ENCODE assay signal across 11 mouse cellular contexts in the genomic region with DNA sequence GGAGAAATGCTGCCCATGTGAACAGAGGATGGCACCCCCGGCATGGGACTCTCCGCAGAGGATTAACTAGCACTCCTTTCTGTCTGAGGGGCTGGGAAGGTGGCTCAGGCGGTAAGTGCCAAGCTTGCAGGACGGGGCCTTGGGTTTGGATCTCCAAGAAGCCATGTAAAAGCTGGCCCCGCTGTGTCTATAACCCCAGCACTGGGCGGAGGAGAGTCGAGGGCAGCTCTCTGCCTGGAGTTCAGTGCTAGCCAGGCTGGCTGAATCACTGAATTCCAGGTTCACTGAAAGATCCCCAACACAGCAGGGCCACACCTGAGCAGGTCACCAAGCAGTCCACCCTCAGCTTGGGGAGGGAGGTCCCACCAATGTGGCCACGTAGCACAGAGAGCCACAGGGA. TPM values are rescaled to one million over a fixed set of nuclear protein-coding genes. Genes with fewer than 3 reads are reported as not detected.
DNase-seq lines count a peak whose midpoint lies in the region; ATAC-seq and TF ChIP-seq lines count a peak whose summit lies in the region.
"Had no signal": no experiment of that assay in that cellular context is flagged by ENCODE, and none has a peak within 500 bp of the region (broad histone marks: within the 10 kb centered on the region; RNA-seq: fewer than 3 reads in every experiment).

No protein-coding gene starts in this region.

- H3K27ac ChIP-seq in gastrocnemius, adult 2 months, result no peak overlapping the region
- no peak overlapping the region for H3K27ac ChIP-seq in forebrain, embryonic 13.5 days
- H3K27ac ChIP-seq: forebrain, embryonic 15.5 days; heart, embryonic 10.5 days; hindbrain, embryonic 12.5 days had no signal

- H3K4me3 ChIP-seq in gastrocnemius, adult 2 months, result no peak overlapping the region
- H3K4me3 ChIP-seq in forebrain, embryonic 13.5 days, result no peak overlapping the region
- H3K4me3 ChIP-seq: forebrain, embryonic 15.5 days; heart, embryonic 10.5 days; hindbrain, embryonic 12.5 days had no signal

- no peak overlapping the region for H3K9ac ChIP-seq in forebrain, embryonic 13.5 days
- H3K9ac ChIP-seq: forebrain, embryonic 15.5 days; hindbrain, embryonic 12.5 days had no signal

- intact Hi-C loops in gastrocnemius, adult 2 months (cut with DNase I), result no loop called here

- H3K4me1 ChIP-seq in forebrain, embryonic 13.5 days, result peaks cover 32% of the 10 kb centered on the region

- TF ChIP-seq CTCF in gastrocnemius, adult 2 months (IDR thresholded peaks at IDR 0.05), result no peak

- no peaks in the 10 kb centered on the region for H3K9me3 ChIP-seq in forebrain, embryonic 13.5 days (replicated peaks)
- H3K9me3 ChIP-seq: forebrain, embryonic 15.5 days; heart, embryonic 10.5 days; hindbrain, embryonic 12.5 days had no signal

- peak; percentile 10 for DNase-seq in gastrocnemius, adult 2 months
- DNase-seq in gastrocnemius, adult 18-20 months (ENCODE audit: low spot score), result no peak
- DNase-seq in layer of hippocampus, adult 8-10 months (ENCODE audit: low spot score in 2 of 2), result peak; percentile 0 to 1
- DNase-seq in layer of hippocampus, adult 11-12 months (ENCODE audit: low spot score), result no peak
- DNase-seq in urinary bladder, postnatal 10 days (ENCODE audit: low spot score), result peak; percentile 8
- no peak for DNase-seq in urinary bladder, postnatal 25 days (ENCODE audit: low spot score)
- peak; percentile 3 for DNase-seq in testis, postnatal 14 days (ENCODE audit: low spot score)

- ATAC-seq in forebrain, embryonic 13.5 days, result no peak
- ATAC-seq: forebrain, embryonic 15.5 days had no signal

- no peak overlapping the region for H3K4me2 ChIP-seq in forebrain, embryonic 13.5 days
- H3K4me2 ChIP-seq: forebrain, embryonic 15.5 days; hindbrain, embryonic 12.5 days had no signal

- H3K27me3 ChIP-seq in forebrain, embryonic 13.5 days, result no peaks in the 10 kb centered on the region
- H3K27me3 ChIP-seq: forebrain, embryonic 15.5 days; hindbrain, embryonic 12.5 days had no signal

- WGBS in forebrain, embryonic 13.5 days, result 89% methylated on average over 8 of the region's 8 CpGs

- peaks cover 61% of the 10 kb centered on the region for H3K36me3 ChIP-seq in forebrain, embryonic 13.5 days (ENCODE audit: poor library complexity, severe bottlenecking)

RNA-seq across cellular contexts. Expression of gene B4galt5, which starts 45.8 kb away (rescaled TPM):
- 10 to 100 TPM in 1 of 2 experiments, 1 to 10 TPM in 1; 7.8 to 10.6 TPM for total RNA-seq in gastrocnemius, adult 2 months (2021)
- 1 to 10 TPM; 6.9 to 7.9 TPM for total RNA-seq in gastrocnemius, adult 18-20 months (2021)
- total RNA-seq in layer of hippocampus, adult 8-10 months (2022), result 10 to 100 TPM; 34.6 to 43.0 (median 39.7) TPM
- polyA plus RNA-seq in forebrain, embryonic 13.5 days (2015; fragmentation: Nextera tagmentation; extraction: Ambion mirVana), result 9.1 and 9.2 TPM in 2 replicates

Comparison
In these comparisons a context has a peak if more than half of its experiments do, and no peak if none do; other contexts are left out.
1. DNase-seq: peak in gastrocnemius, adult 2 months (single experiment), layer of hippocampus, adult 8-10 months (2 of 2), urinary bladder, postnatal 10 days (single experiment) and testis, postnatal 14 days (single experiment); none in gastrocnemius, adult 18-20 months (single experiment), layer of hippocampus, adult 11-12 months (single experiment) and urinary bladder, postnatal 25 days (single experiment).